Comparison of ENCODE assay signal across 1 mouse cellular context in the genomic region with DNA sequence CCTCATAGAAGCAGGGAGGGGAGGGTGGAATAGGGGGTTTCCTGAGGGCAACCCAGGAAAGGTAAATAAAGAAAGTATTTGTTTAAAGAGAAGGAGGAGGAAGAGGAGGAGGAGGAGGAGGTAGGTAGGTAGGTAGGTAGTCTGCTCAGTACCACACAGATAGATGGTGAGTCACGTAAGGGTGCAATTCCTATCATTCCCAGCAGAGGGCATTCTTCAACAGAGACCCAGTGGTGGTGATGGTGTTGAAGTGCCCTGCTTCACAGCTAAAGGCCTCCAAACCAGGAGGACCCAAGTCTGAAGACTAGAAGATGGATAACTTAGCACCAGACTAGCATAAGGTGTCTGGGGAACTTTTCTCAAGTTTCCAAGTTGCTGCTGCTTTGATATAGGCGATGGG.
TF ChIP-seq lines count a peak whose summit lies in the region.

No protein-coding gene starts in this region.

TF ChIP-seq in CH12.LX, 34 proteins besides CTCF, POLR2A, EP300 and RAD21:
- TF ChIP-seq SMC3 (IDR thresholded peaks at IDR 0.05; ENCODE audit: low read depth, low read length): peak; percentile 70
- no peak for TF ChIP-seq USF2 (conservative IDR thresholded peaks at IDR 0.05; ENCODE audit: low read depth, low read length)
- no peak for TF ChIP-seq MAZ (IDR thresholded peaks at IDR 0.05; ENCODE audit: low read depth, low read length)
